Mouse (Mus musculus) retina, postnatal 7 days (tissue): ENCODE data around the gene Tspan4.

Experiments used
- DNase-seq: peaks from one replicate; pipeline ENCODE4 v3.0.0-alpha.2; 2012; ENCODE audit warnings: low read depth, low spot score

Tspan4 gene

DNA sequence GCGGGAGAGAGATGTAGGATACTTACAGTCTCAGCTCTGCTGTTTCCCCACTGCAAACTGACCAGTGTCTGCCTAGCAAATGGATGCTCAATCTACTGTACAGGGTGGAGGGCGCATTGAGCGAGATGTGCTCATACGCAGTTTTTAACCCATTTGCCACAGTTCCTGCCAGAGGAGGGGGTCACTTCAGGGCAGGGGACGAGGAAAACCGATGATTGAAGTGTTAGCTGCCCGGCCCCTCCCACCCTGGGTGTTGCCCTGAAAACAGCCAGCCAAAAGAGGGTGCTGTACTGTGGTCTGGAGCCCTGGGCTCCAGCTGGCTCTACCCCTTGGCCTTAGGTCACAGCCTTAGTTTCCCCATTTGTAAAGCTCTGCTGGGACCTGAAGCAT is 1.9 kb downstream of the Tspan4 start:
- DNase-seq, result no peak

DNA sequence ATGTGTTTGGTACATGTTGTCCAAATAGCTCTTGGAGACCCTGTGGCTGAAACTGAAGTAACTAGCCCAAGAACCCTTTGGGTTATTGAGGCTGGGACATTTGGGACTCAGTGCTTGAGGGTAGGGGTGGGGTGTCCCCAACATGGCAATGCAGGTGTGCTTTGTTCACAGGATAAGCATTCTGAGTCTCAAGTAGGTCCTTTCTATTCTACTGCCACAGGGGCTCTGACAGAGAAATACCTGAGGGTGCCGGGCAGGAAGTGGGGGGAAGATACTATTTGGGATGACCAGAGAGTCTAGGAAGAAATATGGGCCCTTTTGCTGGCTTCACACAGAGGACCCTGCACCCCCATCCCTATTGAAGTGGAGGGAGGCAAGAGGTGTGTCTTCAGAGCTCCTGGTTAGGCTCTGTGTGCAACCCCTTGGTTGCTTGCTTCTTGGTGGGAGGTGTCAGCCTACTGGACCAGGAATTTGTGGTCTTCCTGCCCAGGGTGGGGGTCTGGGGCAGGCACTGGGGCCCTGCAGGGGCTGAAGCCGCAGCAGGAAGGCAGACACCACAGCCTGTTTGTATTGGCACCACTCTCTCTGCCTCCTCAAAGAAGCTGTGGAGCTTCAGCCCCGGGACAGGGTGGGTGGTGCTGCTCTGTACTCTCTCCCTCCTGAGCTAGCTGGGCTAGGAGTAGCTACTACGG is 2.7 kb downstream of the Tspan4 start:
- DNase-seq, result no peak

DNA sequence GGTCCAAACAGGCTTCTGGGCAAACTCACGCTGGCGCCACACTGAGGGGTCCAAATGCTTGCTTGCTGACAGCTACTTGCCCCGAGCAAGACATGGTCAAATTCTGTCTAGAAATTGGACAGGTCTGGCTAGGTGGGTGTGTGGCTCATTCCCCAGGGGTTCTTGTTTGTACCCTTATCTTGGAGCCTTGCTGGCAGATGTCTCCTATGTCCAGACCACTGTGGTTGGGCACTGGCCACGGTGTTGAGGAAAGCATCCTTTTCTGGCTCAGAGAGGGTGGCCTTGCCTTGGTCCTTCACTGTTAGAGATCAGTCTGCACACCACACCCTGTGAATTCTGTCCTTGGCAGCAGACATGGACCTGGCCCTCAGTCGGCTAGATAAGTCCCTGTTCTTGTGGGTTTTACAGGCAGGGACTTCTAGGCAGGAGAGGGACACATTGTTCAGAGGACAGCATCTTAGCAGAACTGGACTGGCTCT is 3.3 kb downstream of the Tspan4 start:
- DNase-seq, result no peak

DNA sequence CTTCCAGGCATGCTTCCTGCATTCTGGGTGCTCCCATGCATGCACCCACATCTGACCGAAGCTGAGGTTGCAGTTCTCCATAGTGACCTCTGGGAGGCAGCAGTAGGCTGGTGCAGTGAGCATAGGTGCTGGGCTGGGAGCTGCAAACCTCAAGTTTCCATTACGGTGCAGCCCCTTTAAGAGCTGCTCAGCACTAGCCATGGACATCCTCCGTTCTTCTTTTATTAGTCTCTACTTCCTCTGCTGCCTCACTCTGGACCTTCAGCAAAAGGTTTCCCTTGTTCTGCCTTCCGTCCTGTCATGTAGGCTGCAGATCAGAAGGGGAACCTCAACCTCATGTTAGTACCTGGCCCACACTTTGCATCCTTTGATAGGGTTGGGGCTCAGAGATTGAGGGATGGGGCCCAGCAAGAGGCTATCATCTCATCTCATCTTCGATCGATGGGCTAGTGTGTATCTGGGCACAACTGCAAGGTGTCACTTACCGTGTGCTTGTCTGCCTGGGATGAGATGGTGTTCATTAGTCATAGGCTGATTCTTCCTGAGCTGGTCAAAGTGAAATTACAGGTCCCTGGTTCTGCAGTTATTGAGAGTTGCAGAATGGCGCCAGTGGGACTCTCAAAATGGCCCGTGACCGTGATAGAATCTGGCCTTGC is 5.9 kb downstream of the Tspan4 start:
- DNase-seq, result peak; percentile 72

DNA sequence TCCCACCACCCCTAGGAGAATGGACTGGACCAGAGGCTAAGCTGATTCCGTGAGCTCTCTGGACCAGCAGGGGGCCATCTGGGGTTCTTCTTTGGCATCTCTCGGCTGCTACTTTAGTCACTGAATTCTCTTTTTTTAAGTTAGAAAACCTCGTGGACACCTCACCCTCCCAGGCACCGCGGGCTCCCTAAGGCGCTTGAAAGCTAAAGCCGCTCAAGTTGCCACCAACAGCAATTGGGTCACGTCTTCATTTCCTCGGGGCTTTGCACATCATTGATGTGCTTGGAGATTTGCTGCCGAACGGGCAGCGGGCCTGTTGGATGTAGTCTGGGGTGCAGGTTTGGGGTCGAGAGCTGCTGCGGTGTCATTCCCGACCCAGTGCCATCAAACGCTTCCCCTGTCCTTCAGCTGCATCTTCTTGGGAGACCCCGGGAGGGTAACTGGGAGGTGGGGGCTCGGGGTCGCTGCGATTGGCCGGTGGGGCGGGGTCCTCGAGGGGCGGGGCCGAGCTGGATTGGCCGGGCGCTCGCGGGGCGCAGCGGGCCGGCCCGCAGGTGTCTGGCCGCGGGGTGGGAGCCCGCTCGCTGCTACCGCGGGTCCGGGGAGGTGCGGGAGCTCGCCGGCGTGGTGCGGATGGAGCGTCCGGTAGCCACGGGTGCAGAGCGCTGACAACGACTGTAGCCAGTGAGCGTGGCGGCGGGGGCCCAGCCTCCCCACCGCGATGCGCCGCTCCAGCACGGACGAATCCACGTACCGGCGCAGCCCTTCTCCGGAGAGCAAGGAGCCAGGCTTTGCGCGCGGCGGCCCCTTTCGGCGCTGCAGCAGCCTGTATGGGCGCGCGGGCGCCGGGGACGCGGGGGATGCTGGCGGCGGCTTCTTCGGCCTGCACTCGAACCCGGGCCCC is 6.7 kb downstream of the Tspan4 start:
- peak; percentile 60 for DNase-seq

DNA sequence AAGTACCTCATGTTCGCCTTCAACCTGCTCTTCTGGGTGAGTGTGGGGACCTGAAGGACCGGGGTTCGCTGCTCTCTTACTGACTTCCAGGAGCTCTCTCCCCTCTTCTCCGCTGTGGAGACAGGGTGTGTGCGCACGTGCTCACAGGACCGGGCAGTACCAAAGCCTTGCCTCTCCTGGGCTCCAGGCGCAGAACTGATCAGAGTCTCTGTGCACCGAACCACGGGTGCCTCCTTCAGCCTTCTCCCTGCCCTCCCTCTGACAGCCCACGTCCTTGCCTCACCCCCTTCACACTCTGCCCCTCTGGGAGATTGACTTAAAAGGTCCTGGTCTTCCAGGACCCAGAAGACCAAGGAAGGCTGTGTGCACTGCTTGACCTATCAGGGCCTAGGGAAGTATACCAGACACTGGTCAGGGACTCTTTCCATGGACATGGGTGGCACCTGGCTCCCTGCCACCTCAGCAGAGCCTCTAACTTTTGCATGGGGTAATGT is 7.5 kb downstream of the Tspan4 start:
- DNase-seq, result no peak

DNA sequence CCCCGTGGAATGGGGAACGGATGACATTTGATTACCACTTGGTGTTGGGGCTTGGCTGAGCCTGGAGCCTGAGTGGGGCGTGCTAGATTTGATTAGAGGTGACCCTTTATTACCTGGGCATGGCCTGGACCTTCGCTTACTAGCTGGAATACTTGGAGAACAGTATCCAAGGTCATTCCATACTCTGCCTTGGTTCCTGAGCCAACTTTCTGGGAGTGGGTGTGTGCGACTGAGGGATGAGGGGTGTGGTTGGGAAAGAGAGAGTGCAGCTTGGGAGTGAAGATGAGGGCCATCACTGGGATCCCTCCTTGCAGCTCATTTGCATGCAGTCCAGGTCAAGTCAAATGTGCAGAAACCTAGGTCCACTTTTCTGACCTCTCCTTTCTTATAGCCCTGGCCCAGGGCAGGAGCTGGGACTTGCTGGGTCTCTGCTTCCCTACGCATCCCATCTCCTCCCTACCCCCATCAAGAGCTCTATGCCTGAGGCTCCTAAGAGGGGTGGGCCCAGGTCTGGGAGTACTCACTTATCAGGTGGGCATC is 8.1 kb downstream of the Tspan4 start:
- no peak for DNase-seq

DNA sequence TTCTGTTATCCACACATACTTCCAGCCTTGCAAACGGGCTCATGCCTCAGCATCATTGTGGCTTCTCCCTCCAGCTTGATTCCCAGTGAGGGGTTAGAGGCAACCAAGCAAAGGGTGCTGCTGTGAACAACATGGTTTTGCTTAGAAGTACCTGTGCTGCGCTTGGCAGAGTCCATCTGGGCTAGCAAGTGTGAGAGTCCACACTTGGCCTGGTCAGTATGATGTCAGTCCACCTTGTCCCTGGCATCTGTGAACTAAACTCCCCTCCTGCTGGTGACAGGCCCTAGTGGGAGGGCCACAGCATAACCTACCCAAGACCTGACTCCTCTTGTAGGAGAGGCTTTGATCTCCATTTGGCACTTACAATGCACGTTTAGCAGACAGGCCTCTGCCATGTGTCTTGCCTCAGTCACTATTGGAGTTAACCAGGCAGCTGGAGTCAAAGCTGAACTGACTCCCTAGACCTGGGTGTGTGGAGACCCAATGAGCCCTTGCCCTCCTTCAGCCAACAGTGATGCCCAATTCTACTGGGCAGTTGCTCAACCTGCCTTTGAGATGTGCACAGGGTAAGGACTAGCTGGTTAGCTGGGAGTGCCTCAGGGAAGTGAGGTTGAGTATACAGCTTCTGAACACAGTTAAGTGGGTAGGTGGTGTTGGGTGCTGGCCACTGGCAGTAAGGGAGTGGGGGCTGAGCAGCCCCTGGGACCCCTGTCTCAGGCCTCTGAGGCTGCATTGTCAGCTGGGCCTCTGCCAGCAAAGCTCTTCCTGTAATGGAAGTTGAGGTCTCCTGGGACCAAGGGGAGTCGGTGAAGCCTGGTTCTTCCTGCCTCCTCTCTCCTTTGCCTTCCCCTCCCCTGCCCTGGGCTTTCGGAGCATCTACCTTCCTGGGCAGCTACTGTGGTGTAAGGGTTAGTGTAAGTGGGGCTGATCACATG is 9.4 kb downstream of the Tspan4 start:
- no peak for DNase-seq

DNA sequence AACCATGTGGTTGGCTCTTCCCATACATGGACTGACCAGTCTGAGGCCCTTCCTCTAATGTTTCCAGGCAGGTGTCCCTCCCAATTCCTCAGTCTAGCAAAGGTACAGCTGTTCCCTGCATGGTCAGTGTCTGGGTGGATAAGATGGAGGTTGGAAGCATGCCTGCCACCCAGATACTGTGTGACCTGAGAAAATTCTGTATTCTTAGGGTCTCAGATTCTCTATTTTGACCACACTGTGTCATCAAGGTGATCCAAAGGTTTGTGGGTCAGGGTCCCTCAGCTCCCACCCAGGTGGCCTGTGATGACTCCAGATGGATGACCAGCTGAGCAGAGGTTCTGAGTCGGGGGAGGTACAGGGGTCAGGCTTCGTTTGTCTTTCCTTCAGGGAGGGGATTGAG is 10.1 kb downstream of the Tspan4 start:
- DNase-seq, result no peak

DNA sequence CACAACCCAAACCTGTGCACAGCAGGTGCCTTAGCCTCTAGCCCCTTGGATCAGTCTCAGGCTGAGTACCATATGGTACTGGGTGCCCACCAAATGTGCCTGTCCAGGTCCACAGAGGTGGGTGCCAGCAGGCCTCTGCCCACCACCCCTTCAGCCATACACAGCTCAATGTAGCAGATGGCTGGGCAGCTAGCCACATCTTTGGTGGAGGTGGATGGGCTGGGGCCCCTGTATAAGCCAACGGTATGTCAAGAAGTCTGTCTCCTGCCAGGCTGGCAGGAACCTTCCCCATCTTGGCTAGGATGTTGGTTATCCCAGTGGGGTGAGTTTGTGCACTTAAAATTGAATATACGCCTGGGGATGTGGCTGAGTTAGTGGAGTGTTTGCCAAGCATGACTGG is 10.6 kb downstream of the Tspan4 start:
- DNase-seq, result no peak

DNA sequence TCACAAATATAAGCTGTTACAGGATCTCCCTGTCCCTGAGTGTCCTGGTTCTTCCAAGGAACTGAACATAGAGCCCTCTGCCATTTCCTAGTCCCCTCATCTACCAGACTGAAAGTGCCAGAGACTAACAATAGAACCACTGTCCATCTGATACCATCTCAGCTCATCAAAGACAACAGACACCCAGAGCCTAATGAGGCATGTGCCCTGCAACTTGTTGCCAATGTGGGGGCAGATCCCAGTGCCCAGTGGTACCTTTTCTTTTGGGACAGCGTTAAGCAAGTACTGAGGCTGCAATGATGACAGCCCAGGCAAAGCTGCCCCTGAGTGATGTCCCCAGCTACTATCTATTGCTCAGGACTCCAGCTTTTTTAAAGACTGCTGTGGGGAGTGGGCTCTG is 11.2 kb downstream of the Tspan4 start:
- DNase-seq, result no peak

DNA sequence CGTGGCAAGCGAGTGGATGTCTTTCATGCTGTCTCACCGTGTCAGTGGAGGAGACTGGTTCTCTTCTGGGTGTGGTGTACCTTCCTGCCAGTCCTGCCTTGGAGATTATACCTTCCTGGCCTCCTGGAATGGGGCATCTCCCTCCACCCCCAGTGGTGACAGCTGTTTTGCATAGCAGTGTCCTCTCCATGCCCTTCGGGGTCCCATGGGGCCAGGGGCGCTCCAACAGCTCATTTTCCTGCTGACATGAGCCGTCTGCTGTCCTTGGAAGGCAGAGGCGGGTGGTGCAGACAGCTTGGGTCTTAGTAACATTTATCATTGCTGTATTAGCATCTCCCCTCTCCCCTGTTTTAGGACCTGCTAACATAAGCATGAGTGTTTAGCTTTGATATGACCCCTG is 12.1 kb downstream of the Tspan4 start:
- DNase-seq, result no peak

DNA sequence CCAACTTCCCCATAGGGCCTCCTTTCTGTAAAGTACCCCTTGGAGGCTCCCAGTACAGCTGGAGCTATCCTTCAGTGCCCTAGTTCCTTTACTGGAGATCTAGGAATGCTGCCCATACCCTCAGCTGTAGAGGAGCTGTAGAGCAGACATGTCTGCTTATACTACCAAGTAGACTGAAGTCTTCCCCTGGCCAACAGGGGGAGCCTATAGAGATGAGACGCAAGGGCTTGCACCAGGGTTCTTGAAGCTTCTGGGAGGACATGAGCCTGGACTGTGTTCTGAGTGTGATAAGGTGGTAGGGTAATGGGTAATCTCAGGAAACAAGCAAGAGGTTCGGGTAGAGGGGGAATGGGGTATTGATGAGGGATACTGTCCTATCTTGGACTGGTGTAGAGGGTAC is 16.1 kb downstream of the Tspan4 start:
- no peak for DNase-seq

DNA sequence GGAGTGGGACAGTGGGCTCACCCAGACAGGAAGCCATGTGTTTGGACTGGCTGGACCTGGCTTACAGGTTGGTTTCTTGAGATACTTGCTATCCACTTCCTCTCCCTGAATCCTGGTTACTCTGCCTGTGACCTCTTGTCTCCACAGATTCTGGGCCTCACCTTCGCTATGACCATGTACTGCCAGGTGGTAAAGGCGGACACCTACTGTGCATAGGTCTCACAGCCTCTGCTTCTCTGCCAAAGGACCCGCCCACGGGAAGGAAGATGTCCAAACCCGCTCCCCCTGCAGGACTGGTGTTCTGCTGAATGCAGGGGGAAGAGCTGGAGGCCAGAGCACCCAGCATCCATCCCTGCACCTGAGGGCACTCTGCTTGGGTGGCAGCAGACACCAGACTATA is 17.7 kb downstream of the Tspan4 start:
- DNase-seq, result no peak

DNA sequence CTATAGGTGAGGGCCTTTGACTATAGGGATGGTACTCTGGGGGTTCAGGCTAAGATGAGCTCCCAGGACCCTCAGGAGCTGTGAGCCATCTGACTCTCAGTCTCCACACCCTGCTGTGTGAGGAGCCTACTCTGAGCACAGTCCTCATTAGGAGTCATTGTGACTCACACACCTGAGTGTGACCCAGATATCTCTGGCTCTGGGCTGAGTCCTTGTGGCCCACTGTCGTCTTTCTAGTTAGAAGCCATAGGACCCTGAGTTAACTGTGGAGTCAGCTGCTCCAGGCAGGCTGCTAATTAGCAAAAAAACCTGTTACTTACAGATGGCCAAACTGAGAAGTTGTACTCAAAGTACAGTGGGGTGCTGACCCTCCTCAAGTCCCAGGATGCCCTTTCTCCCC is 18.7 kb downstream of the Tspan4 start:
- no peak for DNase-seq

DNA sequence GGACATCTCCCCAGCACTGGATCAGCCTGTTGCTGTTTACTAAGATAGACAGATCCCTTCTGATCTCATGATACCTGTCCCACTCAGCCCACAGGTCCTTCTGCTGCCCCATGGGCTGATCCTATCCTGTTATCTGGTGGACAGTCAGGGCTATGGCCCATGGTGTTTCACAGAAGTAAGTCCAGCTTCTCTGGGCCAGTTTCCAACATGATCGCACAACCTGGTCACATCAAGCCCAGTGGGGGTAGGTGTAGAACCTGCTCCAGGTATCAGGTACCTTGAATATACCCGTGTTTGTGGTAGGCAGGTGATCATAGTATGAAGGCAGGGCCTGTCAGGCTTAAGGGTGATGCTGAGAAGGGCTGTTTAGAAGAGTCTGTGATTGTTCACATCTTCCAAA is 20.3 kb downstream of the Tspan4 start:
- no peak for DNase-seq

DNA sequence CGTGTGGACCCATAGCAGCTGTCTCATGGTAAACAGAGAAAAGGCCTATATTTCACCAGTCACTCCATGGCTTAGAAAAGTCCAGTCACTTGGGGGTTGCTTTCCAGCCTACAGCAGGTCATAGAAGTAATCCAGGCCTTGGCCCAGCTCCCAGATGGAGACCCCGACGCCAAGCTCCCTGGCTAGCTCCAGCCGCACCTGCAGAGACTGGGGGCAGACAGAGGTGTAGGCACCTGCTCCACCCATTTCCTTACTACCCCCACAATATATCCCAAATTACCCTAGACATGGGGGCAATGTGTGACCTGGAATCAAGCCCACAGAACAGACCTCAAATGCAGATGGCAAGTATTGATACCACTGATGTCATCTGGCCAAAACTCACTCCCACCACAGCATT is 20.9 kb downstream of the Tspan4 start:
- no peak for DNase-seq

DNA sequence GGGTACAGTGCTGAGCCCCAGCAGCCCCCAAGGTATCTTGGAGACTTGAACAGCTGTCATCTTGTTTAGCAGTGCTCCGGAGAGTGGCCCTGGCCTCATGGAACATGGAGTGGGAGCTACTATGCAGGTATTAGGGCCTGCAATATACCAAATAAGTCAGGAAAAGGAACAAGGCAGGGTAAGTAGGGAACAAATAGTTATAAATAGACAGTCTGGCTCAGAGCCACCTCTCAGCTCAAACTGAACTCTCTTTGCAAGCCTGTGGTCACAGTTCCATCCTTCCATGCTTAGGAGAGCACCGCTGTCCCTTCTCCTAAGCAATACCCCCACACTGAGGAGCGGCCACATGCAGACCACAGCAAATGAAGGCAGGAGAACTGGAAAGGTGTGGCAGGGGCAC is 22.6 kb downstream of the Tspan4 start:
- DNase-seq, result no peak

DNA sequence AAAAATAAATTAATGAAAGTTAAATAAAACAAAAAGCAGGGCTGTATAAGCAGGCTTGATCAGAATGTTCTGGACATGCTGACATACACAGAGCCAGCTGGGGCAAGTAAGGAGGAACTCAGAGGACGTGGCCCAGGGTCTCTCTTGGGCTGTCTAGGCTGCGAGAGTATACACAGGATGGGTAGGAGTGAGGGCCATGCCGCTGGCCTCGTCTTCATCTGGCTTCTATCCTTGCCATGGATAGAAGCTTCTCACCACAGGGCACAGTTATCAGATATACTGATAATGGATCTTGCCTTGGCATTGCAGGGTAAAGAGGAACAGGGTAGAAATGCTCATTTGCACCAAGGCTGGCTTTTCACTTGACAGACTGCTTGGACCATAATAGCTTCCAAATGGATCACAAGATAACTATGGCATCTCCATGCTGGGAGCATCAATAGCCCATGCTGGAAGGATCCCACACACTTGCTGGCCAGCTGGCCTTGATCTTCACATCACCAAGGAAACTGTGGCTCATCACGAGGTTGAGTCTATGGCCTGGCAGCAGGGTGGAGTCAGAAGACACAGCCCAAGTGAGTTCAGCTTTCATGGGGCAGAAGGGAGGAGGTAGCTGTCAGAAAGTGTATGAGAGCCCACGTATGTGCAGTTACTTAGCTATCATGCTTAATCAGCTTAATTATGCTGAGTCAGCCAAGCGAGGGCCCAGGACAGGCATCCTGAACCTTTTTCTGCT is 26.9 kb downstream of the Tspan4 start:
- DNase-seq, result no peak

DNA sequence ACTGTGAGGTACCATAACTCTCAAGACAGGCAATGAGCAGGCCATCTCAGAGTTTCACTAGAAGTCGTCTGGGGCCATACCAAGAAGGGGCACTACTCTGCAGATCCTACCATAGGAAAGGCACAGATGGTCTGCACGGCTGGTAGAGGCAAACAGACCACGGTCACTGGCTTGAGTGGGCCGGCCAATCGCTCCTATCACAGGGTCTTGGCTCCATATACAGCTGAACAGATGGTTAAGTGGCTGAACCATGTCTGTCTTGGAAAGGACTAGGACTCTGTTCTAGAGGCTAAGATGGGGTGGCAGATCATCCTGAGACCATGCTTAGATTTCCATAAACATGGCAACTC is 27.5 kb downstream of the Tspan4 start:
- DNase-seq, result no peak
